Mouse (Mus musculus) Patski (cell line): ENCODE results near the gene Rab11fip5. TPM values are rescaled to one million over a fixed set of nuclear protein-coding genes. Genes with fewer than 3 reads are reported as not detected.
A peak's percentile ranks its signal among the peaks of the same experiment; 100 is the strongest.

Experiments
- ATAC-seq: fragments of 100-300 bp; one replicate; pipeline ENCODE4 v1.8.0; 2021
- CTCF ChIA-PET: fragments of 350-600 bp; sonication (Branson Sonifier 250); formaldehyde crosslinking; loops from one replicate; lab custom pipeline; 2022; ENCODE audit warnings: inconsistent platforms; lab: Charles Lee
- POLR2A ChIA-PET: fragments of 350-600 bp; sonication (Branson Sonifier 250); formaldehyde crosslinking; loops from one replicate; lab custom pipeline; 2022; ENCODE audit warnings: antibody characterized with exemption, inconsistent platforms; lab: Charles Lee
- DNase-seq: peaks from one replicate; pipeline ENCODE4 v3.0.0-alpha.2; 2011; ENCODE audit warnings: low read depth, low spot score
- H3K27me3 ChIP-seq: fragments of 371-371 bp; one replicate; pipeline ENCODE4 v1.5.1; 2021
- CTCF ChIP-seq: fragments of 100-300 bp; IDR thresholded peaks from one replicate; pipeline ENCODE4 v1.5.1; 2021
- in situ Hi-C: fragments of 300-500 bp; cut with MboI; formaldehyde crosslinking; loops from 3 replicates; pipeline ENCODE4 v1.11.1; 2018; ENCODE audit warnings: low pct_unique_long_range_greater_than_20kb, mixed read lengths
- polyA plus RNA-seq: library from polyadenylated mRNA; unstranded; gene quantifications from one replicate; pipeline ENCODE4 v1.2.3, GENCODE M21; 2021

Gene Rab11fip5
- polyA plus RNA-seq, 1 experiment from 2014 or later: 151 TPM

DNA sequence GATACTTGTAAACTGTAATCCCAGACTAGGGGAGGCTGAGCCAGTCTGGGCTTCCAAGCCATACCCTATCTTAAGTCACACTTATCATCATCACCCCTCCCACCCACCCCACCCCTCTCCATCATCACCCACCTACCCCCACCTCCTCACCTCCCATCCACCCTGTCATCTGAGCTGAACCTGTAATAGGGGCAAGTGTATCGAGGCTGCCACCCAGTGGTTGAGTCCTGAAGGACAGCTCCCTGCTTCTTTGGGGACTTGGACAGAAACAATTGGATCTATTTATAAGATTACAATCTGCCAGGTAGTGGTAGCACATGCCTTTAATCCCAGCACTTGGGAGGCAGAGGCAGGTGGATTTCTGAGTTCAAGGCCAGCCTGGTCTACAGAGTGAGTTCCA is 22.7 kb upstream of the Rab11fip5 start:
- POLR2A ChIA-PET: interaction anchor here (0.6 kb wide), 1 partner anchor 139 kb away, joined by 4 read pairs; no protein-coding TSS in a partner anchor
- TF ChIP-seq CTCF: peak; percentile 80
- no peaks in the 10 kb centered on the region for H3K27me3 ChIP-seq
- DNase-seq: no peak
- CTCF ChIA-PET: interaction anchor here (1.0 to 2.7 kb wide), 10 partner anchors 8 to 243 kb away, joined by 3 to 9 read pairs (median 5); no protein-coding TSS in a partner anchor
- no peak for ATAC-seq
- in situ Hi-C loops: loop anchor here (5.0 kb wide), 1 partner anchor 135 kb away; no protein-coding TSS in a partner anchor

DNA sequence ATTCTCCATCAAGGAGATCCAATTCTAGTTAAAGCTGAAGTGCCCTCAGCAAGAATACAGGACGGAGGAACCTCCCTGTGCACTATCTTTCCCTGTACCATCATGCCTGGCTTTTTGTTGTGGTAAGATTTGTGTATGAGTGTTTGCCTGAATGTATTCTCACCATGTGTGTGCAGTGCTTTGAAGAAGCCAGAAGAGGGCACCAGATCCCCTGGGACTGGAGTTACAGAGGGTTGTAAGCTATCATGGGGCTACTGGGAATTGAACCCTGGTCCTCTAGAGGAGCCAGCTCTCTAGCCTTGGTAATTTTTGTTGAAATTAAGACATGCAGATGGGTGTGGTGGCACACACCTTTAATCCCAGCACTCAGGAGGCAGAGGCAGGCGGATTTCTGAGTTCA is 20.9 kb upstream of the Rab11fip5 start:
- no peak for DNase-seq
- POLR2A ChIA-PET: no interaction called here
- peak; percentile 38 for TF ChIP-seq CTCF
- CTCF ChIA-PET: interaction anchor here (1.7 to 2.7 kb wide), 4 partner anchors 15 to 132 kb away, joined by 4 to 9 read pairs (median 8); no protein-coding TSS in a partner anchor
- H3K27me3 ChIP-seq: no peaks in the 10 kb centered on the region
- in situ Hi-C loops: loop anchor here (5.0 kb wide), 1 partner anchor 133 kb away; no protein-coding TSS in a partner anchor
- ATAC-seq: no peak

DNA sequence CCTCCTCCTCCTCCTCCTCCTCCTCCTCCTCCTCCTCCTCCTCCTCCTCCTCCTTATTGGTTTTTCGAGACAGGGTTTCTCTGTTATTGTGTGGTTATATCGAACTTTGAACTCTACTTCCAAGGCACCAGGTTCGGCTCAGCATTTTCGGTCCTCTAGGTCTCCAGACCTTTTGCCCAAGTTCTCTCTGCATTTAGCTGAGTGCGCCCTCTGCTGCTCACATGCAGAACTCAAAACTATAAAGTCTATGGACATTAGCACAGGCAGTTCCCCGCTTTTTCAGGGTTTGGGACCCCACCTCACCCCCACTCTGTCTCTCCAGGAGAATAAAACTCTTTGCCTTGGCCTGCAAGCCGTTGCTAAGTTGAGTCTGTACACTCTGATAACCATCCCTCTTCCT is 17.4 kb upstream of the Rab11fip5 start:
- in situ Hi-C loops: no loop called here
- ATAC-seq (no peak), DNase-seq (no peak)
- ChIA-PET POLR2A (interaction anchor here (0.6 to 1.0 kb wide), 2 partner anchors 48 to 100 kb away, joined by 3 to 4 read pairs; no protein-coding TSS in a partner anchor), CTCF (interaction anchor here (1.1 to 5.7 kb wide), 3 partner anchors 45 to 232 kb away, joined by 3 to 52 read pairs (median 5); no protein-coding TSS in a partner anchor)
- H3K27me3 ChIP-seq: no peaks in the 10 kb centered on the region
- TF ChIP-seq CTCF: peak; percentile 89

DNA sequence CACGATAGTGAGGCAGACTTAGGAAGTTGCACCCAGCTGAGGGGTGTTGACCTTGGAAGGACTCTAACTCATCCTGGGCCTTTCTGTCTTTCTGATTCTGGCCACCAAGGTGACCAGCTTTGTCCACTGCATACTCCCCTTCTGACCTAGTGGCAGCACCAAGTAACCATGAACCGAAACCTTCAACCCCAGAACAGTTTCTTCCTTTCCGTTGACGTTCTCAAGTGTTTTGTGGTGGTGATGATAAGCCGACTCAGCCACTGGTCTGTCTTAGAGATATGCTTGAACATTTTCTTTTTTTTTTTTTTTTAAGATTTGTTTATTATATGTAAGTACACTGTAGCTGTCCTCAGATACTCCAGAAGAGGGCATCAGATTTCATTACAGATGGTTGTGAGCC is 14.2 kb upstream of the Rab11fip5 start:
- no peak for DNase-seq
- H3K27me3 ChIP-seq: no peaks in the 10 kb centered on the region
- POLR2A ChIA-PET: interaction anchor here (1.2 kb wide), 1 partner anchor 49 kb away, joined by 3 read pairs; no protein-coding TSS in a partner anchor
- ATAC-seq: no peak
- TF ChIP-seq CTCF: no peak
- in situ Hi-C loops: loop anchor here (5.0 kb wide), 1 partner anchor 41 kb away; no protein-coding TSS in a partner anchor
- CTCF ChIA-PET: interaction anchor here (0.8 to 5.7 kb wide), 4 partner anchors 8 to 228 kb away, joined by 3 to 52 read pairs (median 4); no protein-coding TSS in a partner anchor

DNA sequence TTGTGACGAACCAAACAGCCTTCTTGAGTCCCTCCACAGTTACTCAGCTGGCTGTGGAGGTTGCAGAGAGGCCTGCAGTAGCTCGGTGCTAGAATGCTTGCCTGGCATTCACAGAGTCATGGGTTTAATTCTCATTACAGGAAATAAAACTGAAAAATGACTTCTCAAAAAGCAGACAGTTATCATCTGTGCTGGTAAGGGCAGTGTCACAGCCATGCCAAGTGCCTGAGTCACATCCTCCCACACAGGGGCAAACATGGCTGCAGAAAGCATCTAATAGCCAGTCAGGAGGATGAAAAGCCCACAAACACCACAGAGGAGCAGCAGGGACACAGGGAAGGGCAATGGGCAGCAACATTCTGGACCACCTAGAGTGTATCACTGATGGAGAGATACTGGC is 8.4 kb upstream of the Rab11fip5 start:
- peak; percentile 70 for ATAC-seq

DNA sequence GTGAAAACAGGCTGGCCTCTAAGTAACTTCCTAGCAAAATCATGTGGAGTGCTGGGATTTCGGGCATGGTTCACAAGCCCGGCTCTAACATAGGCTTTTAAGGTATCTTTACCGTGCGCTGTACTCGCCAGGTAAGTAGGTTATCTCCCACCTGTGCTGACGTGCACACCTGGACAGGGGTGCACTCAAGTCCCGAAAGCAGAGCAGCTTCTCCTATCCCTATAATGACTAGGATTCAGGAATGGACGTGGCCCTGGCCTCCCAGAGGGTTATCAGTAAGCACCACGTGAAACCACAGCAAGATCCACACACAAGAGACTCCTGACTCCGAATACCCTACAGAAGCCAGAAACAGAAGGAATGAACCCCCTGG is 7.2 kb upstream of the Rab11fip5 start:
- no peaks in the 10 kb centered on the region for H3K27me3 ChIP-seq
- ATAC-seq: no peak
- no peak for DNase-seq
- in situ Hi-C loops: no loop called here
- CTCF ChIA-PET: interaction anchor here (1.0 to 14.7 kb wide), 2 partner anchors 12 to 36 kb away, joined by 3 to 106 read pairs; no protein-coding TSS in a partner anchor
- TF ChIP-seq CTCF: no peak
- POLR2A ChIA-PET: interaction anchor here (1.2 kb wide), 1 partner anchor 47 kb away, joined by 3 read pairs; no protein-coding TSS in a partner anchor

More for the DNA sequence above, 8.4 kb upstream of the Rab11fip5 start:
- no peak for TF ChIP-seq CTCF
- in situ Hi-C loops: no loop called here
- ChIA-PET POLR2A (interaction anchor here (0.6 to 0.9 kb wide), 3 partner anchors 9 to 37 kb away, joined by 3 to 4 read pairs (median 3); partner anchors contain the start of gene Rab11fip5), CTCF (interaction anchor here (14.7 kb wide), 1 partner anchor 37 kb away, joined by 106 read pairs; no protein-coding TSS in a partner anchor)
- no peaks in the 10 kb centered on the region for H3K27me3 ChIP-seq
- no peak for DNase-seq

DNA sequence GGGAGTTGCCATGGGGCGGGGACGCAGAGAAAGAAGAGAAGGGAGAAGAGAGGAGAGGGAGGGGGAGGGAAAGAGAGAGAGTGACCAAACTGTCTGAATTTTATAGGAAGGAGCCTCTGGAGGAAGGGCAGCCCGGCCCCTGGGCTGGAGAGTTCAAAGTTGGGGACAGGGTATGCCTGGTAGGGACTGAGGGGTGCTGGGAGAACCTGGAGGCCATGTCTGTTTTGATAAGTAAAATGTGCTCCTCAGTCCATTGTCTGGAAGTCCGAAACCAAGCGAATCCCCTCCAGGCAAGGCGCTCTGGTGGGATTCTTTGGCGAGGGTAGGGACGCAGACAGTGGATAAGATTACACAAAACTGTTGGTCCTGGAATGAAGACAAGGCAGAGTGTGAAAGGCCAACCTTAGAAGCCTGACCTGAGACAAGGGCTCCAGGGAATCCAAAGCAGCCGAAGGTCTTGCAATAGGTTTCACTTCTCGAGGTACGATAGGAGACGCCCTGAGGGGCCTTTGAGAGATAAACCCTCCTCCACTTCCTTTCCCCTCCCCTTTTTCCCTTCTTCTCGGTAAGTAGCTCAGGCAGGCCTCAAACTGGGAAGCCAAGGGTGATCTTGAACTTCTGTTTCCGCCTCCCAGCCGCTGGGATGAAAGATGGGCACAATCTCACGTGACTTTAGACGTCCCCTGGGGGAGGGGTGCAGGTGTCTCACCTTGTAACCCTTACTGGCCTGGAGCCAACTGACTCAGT is 6.6 kb upstream of the Rab11fip5 start:
- DNase-seq (no peak), ATAC-seq (no peak)
- ChIA-PET CTCF (interaction anchor here (1.0 to 14.7 kb wide), 4 partner anchors 7 to 42 kb away, joined by 3 to 106 read pairs (median 3); no protein-coding TSS in a partner anchor), POLR2A (interaction anchor here (1.2 kb wide), 1 partner anchor 47 kb away, joined by 3 read pairs; no protein-coding TSS in a partner anchor)
- no peak for TF ChIP-seq CTCF
- in situ Hi-C loops: no loop called here
- H3K27me3 ChIP-seq: no peaks in the 10 kb centered on the region

DNA sequence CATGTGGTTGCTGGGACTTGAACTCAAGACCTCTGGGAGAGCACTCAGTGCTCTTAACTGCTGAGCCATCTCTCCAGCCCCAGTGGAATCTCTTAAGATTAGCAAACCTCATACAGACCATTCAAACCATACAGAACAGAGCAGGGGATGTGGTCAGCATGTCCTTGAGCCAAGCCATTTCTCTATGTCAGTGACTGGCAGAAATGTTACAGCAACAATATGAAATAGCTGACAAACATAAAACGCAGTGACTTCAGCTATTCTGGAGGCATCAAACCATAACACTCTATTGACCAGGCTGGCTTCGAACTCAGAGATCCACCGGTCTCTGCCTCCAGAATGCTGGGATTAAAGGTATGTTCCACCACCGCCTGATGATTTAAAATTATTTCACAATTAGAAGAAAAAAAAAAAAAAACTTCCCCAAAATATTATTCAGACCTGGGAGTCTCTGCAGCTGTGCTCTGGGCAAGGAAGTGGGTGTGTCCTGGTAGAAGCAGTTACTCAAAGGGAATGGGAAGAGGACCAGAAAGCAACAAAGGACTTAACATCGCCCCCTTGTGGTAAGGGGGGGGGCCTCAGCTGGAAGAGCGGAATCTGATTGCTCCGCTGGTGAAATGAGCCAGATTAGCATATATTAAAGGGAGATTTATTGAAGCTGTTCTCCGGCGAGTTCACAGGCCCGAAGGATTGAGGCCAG is 5.9 kb upstream of the Rab11fip5 start:
- H3K27me3 ChIP-seq: no peaks in the 10 kb centered on the region
- TF ChIP-seq CTCF: no peak
- in situ Hi-C loops: no loop called here
- peak; percentile 41 for ATAC-seq
- no peak for DNase-seq
- POLR2A ChIA-PET: interaction anchor here (0.7 to 1.2 kb wide), 3 partner anchors 11 to 46 kb away, joined by 3 read pairs; no protein-coding TSS in a partner anchor
- CTCF ChIA-PET: interaction anchor here (1.0 to 14.7 kb wide), 4 partner anchors 8 to 48 kb away, joined by 3 to 106 read pairs (median 3); no protein-coding TSS in a partner anchor

DNA sequence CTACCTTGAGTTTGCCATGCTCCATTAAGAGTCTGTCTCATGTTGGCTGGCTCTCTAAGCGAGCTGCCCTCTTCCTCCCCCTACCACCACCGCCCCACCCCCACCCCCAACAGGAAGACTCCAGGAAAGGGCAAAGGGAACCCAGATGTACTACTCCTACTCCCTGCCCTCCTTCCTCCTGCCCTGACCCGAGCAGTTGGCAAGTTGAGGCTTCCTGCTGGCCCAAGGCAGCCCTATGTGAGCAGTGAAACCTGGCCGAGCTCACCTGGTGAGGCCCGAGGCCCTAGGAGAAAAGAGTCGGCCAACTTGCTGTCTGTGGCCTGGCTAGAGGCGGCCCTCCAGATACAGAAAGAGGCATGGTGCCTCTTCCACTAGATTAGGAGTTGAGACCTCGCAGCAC is 4.2 kb upstream of the Rab11fip5 start:
- no peaks in the 10 kb centered on the region for H3K27me3 ChIP-seq
- no peak for DNase-seq
- ChIA-PET POLR2A (interaction anchor here (0.7 to 1.3 kb wide), 2 partner anchors 10 to 51 kb away, joined by 3 to 4 read pairs; no protein-coding TSS in a partner anchor), CTCF (interaction anchor here (1.5 to 14.7 kb wide), 2 partner anchors 33 to 39 kb away, joined by 4 to 106 read pairs; no protein-coding TSS in a partner anchor)
- in situ Hi-C loops: no loop called here
- TF ChIP-seq CTCF: no peak
- ATAC-seq: no peak

DNA sequence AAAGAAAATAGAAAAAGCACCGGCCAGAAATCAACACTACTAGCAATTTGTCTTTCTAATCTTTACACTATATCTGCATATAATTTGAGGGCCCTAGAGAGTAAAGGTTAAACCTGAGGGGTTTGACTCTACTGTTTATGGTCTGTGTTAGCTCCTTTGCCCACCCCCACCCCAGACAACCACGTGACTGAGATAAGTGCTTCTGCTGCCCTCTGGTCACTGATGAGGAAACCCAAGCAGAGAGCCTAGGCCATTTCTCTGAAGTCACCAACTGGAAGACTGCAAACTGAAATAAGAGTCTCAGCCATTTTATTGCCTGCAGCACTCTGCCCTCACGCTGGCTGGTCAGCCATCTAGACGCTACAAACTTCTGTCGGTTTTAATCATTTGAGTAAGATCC is 3.4 kb upstream of the Rab11fip5 start:
- no peak for DNase-seq
- no peaks in the 10 kb centered on the region for H3K27me3 ChIP-seq
- in situ Hi-C loops: no loop called here
- ChIA-PET POLR2A (no interaction called here), CTCF (interaction anchor here (1.5 to 14.7 kb wide), 2 partner anchors 32 to 38 kb away, joined by 4 to 106 read pairs; no protein-coding TSS in a partner anchor)
- no peak for TF ChIP-seq CTCF
- no peak for ATAC-seq
